Mouse (Mus musculus) liver, adult 2 months (tissue): ENCODE data around the gene Pp2d1. TPM values are rescaled to one million over a fixed set of nuclear protein-coding genes. Genes with fewer than 3 reads are reported as not detected.

Experiments used
- DNase-seq: peaks from one replicate; pipeline ENCODE4 v3.0.0-alpha.2; 2011; ENCODE audit warnings: low read depth, low spot score; ENCODE audit errors: extremely low read depth
- H3K27ac ChIP-seq: fragments of 200-500 bp; replicated peaks from 2 replicates; pipeline ENCODE4 v1.5.1; 2012; ENCODE audit warnings: low read depth, mild to moderate bottlenecking, control low read depth, inconsistent platforms, low read length; ENCODE audit not compliant: insufficient read depth
- H3K27me3 ChIP-seq: fragments of 200-500 bp; 2 replicates; pipeline ENCODE4 v1.6.1; 2012; ENCODE audit warnings: mild to moderate bottlenecking, moderate library complexity, low read length, inconsistent platforms; ENCODE audit not compliant: control insufficient read depth, insufficient read depth
- H3K36me3 ChIP-seq: fragments of 200-500 bp; 2 replicates; pipeline ENCODE4 v1.6.1; 2012; ENCODE audit warnings: low read length, inconsistent platforms; ENCODE audit not compliant: control insufficient read depth, insufficient read depth
- H3K4me1 ChIP-seq: fragments of 200-500 bp; 2 replicates; pipeline ENCODE4 v1.6.1; 2011; ENCODE audit warnings: low read length; ENCODE audit not compliant: control insufficient read depth, insufficient read depth
- H3K4me3 ChIP-seq: fragments of 200-500 bp; 2 replicates; pipeline ENCODE4 v1.5.1; 2011; ENCODE audit warnings: low read depth, mild to moderate bottlenecking, control low read depth, low read length, moderate library complexity; ENCODE audit not compliant: insufficient read depth
- H3K79me2 ChIP-seq: fragments of 200-500 bp; 2 replicates; pipeline ENCODE4 v1.6.1; 2012; ENCODE audit warnings: inconsistent platforms, mild to moderate bottlenecking, low read length, moderate library complexity; ENCODE audit not compliant: control insufficient read depth, insufficient read depth
- H3K9ac ChIP-seq: fragments of 200-500 bp; 2 replicates; pipeline ENCODE4 v1.6.1; 2012; ENCODE audit warnings: low read depth, mild to moderate bottlenecking, control low read depth, inconsistent platforms, low read length
- CTCF ChIP-seq: fragments of 200-500 bp; IDR thresholded peaks from 2 replicates; pipeline ENCODE4 v1.5.1; 2011; ENCODE audit warnings: low read depth, low read length, control low read depth
- POLR2A ChIP-seq: fragments of 200-500 bp; IDR thresholded peaks from 2 replicates; pipeline ENCODE4 v1.6.1; 2011; ENCODE audit warnings: low read length, control low read depth; ENCODE audit not compliant: insufficient read depth; ENCODE audit errors: extremely low read depth
- WGBS: fragments of 180-500 bp; shearing (Covaris S2); methylation state at CpG from one replicate; pipeline ENCODE4 v1.1.7; 2018; 5-methylcytosine and 5-hydroxymethylcytosine counted together
- polyA plus RNA-seq: library from polyadenylated mRNA; depleted of rRNA; stranded (reverse); fragments of >200 nt; gene quantifications from 2 replicates; pipeline ENCODE4 v1.2.3, GENCODE M21; 2012
- total RNA-seq: library from RNA; depleted of rRNA; stranded (reverse); fragments of >200 nt; gene quantifications from 2 replicates; pipeline ENCODE4 v1.2.3, GENCODE M21; 2014

Pp2d1 gene
- total and polyA plus RNA-seq, 2 experiments, result 0.09 TPM; not detected in 1

DNA sequence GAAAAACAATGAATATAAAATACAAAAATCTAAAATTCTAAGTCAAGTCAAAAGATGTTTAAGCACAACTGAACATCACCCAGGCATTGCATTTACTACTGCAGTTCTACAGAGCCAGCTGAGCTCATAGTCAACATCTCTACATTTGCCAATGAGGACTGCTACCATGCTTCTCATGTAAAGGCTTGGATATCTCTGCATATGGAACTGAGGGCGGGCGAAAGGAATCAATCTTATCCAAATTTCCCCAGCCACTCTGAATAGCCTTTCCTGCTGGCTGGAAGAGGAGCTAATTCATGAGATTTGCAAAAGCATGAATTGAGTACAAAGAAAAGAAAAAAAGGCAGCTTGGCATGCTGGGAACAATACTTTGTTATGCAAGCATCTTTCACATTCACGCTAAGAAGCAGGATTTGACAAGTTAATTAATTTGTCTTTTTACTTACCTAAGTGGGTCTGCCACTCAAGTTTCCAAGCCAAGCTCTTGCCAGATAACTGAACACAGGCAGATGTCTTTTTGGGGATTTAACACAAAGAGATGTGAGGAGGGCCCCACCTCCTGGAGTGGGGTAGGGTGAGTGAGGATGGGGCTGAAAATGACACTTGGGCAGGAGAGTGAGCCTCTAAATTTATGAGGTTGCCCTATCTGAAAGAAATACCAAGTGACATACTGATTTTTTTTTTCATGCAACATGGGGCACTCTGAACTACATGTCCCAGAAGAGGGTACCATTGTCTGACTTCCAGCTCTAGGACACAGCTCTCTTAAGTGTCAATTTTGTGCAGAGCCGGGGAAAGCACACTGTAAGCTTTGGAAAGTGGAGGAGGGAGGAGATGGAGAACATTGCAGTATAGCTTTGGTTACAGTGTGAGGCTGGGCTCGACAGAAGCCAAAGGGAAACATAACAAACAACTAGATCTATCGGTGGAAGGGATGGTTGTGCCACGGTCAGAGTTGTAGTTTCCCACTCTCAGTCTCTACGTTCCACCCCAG lies 12.4 kb upstream of the Pp2d1 start:
- 90% methylated on average over 8 of the region's 8 CpGs for WGBS
- DNase-seq, result no peak
- Histone ChIP-seq H3K4me1 (no peaks in the 10 kb centered on the region), H3K36me3 (no peaks in the 10 kb centered on the region), H3K27ac (no peak overlapping the region), H3K79me2 (no peaks in the 10 kb centered on the region), H3K27me3 (no peaks in the 10 kb centered on the region), H3K9ac (no peak overlapping the region), H3K4me3 (no peak overlapping the region)
- no peak for TF ChIP-seq POLR2A

GRCm38 (mm10) chr17:53543591-53544324 lies 4.5 kb upstream of the Pp2d1 start:
- H3K4me1 ChIP-seq, result no peaks in the 10 kb centered on the region
- H3K9ac ChIP-seq, result no peak overlapping the region
- H3K36me3 ChIP-seq, result no peaks in the 10 kb centered on the region
- H3K4me3 ChIP-seq, result no peak overlapping the region
- H3K79me2 ChIP-seq, result no peaks in the 10 kb centered on the region
- no peaks in the 10 kb centered on the region for H3K27me3 ChIP-seq
- no peak overlapping the region for H3K27ac ChIP-seq
- TF ChIP-seq POLR2A (no peak), CTCF (no peak)
- 74% methylated on average over 9 of the region's 9 CpGs for WGBS
- DNase-seq, result no peak

DNA sequence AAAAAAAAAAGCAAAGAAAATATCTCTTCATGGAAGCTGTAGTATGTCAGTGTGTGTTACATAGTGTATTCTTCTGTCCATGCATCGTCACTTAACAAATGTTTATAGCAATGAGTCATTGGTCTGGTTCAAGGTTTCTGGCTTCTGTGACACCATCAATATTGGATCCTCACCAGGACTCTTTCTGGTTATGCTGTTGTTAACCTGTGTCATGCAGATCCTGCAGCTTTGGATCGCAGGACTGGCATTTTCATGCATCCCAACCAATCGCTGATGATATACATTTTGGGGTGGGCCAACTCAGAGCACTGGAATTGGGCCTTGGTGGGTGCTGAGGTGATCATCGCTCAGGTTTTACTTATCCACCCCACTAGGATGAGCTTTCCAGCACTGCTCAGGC lies 3.3 kb upstream of the Pp2d1 start:
- no peaks in the 10 kb centered on the region for H3K27me3 ChIP-seq
- H3K27ac ChIP-seq, result no peak overlapping the region
- no peaks in the 10 kb centered on the region for H3K36me3 ChIP-seq
- no peak overlapping the region for H3K4me3 ChIP-seq
- H3K4me1 ChIP-seq, result no peaks in the 10 kb centered on the region
- DNase-seq, result no peak
- no peaks in the 10 kb centered on the region for H3K79me2 ChIP-seq
- no peak overlapping the region for H3K9ac ChIP-seq
- TF ChIP-seq CTCF (no peak), POLR2A (no peak)
- 92% methylated on average over 4 of the region's 4 CpGs for WGBS

DNA sequence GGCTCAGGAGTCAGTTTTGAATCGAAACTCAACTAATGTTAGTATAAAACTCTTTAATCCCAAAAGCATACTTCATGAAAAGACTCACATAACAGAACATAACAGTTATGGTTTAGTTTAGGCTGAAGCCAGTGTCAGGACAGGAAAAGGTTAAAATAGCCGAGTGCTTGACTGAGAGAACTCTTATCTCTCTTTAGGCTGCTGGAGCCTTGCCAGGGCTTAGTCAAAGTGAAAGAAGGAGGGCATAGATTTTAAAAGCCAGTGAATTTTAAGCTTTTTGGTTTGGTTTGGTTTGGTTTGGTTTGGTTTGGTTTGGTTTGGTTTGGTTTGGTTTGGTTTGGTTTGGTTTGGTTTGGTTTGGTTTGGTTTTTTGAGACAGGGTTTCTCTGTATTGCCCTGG lies 6.8 kb downstream of the Pp2d1 start:
- H3K9ac ChIP-seq, result no peak overlapping the region
- H3K4me3 ChIP-seq, result no peak overlapping the region
- H3K36me3 ChIP-seq, result no peaks in the 10 kb centered on the region
- peaks cover 3% of the 10 kb centered on the region for H3K4me1 ChIP-seq
- TF ChIP-seq CTCF, result no peak
- TF ChIP-seq POLR2A, result no peak
- peak; percentile 24 for DNase-seq
- H3K79me2 ChIP-seq, result no peaks in the 10 kb centered on the region
- no peaks in the 10 kb centered on the region for H3K27me3 ChIP-seq
- WGBS, result 19% methylated on average over 2 of the region's 2 CpGs
- H3K27ac ChIP-seq, result no peak overlapping the region

GRCm38 (mm10) chr17:53531160-53531559 lies 8.1 kb downstream of the Pp2d1 start:
- peaks cover 3% of the 10 kb centered on the region for H3K4me1 ChIP-seq
- no peak overlapping the region for H3K27ac ChIP-seq
- H3K79me2 ChIP-seq, result no peaks in the 10 kb centered on the region
- peak; percentile 69 for DNase-seq
- WGBS, result 17% methylated on average over 2 of the region's 2 CpGs
- peak; percentile 24; the same call in 1 of the 2 replicates for TF ChIP-seq CTCF
- no peak for TF ChIP-seq POLR2A
- no peaks in the 10 kb centered on the region for H3K27me3 ChIP-seq
- no peaks in the 10 kb centered on the region for H3K36me3 ChIP-seq
- H3K4me3 ChIP-seq, result no peak overlapping the region
- no peak overlapping the region for H3K9ac ChIP-seq

- no peak overlapping the region for H3K9ac ChIP-seq
- 85% methylated on average over 2 of the region's 2 CpGs for WGBS
- no peak for TF ChIP-seq CTCF
- TF ChIP-seq POLR2A, result no peak
- no peak overlapping the region for H3K27ac ChIP-seq
- H3K4me1 ChIP-seq, result peaks cover 3% of the 10 kb centered on the region
- no peak for DNase-seq
- H3K27me3 ChIP-seq, result no peaks in the 10 kb centered on the region
- no peaks in the 10 kb centered on the region for H3K79me2 ChIP-seq
- H3K36me3 ChIP-seq, result no peaks in the 10 kb centered on the region
- H3K4me3 ChIP-seq, result no peak overlapping the region
Measured at GRCm38 (mm10) chr17:53528034-53528433, 11.2 kb downstream of the Pp2d1 start.
